In genomic region chr5:3635286-3635685, GRCm38 (mm10) we compare ENCODE assay signal across 24 mouse cellular contexts. TPM values are rescaled to one million over a fixed set of nuclear protein-coding genes. Genes with fewer than 3 reads are reported as not detected.
"Had no signal": no experiment of that assay in that cellular context is flagged by ENCODE, and none has a peak within 500 bp of the region (broad histone marks: within the 10 kb centered on the region; RNA-seq: fewer than 3 reads in every experiment).

No protein-coding gene starts in this region.

- H3K27me3 ChIP-seq: neural tube, embryonic 13.5 days; neural tube, embryonic 15.5 days; stomach, embryonic 15.5 days had no signal

- H3K9ac ChIP-seq: neural tube, embryonic 13.5 days; neural tube, embryonic 15.5 days; stomach, embryonic 15.5 days had no signal

- H3K4me3 ChIP-seq: neural tube, embryonic 13.5 days; neural tube, embryonic 15.5 days; stomach, embryonic 15.5 days had no signal

- H3K4me2 ChIP-seq: neural tube, embryonic 13.5 days; neural tube, embryonic 15.5 days; stomach, embryonic 15.5 days had no signal

- H3K9me3 ChIP-seq: neural tube, embryonic 13.5 days; neural tube, embryonic 15.5 days; stomach, embryonic 15.5 days had no signal

- DNase-seq: retina, postnatal 1 day; right cerebral cortex, adult 18-20 months; right cerebral cortex, postnatal 14 days; right cerebral cortex, postnatal 25 days; right cerebral cortex, postnatal 4 days; spleen, adult 18-20 months; thymus, adult 18-20 months; thymus, adult 2 months; thymus, postnatal 14 days; thymus, postnatal 25 days; thymus, postnatal 36 days; thymus, postnatal 4 days had no signal

- H3K4me1 ChIP-seq: neural tube, embryonic 13.5 days; neural tube, embryonic 15.5 days; stomach, embryonic 15.5 days had no signal

- H3K27ac ChIP-seq: neural tube, embryonic 13.5 days; neural tube, embryonic 15.5 days; stomach, embryonic 15.5 days; stomach, postnatal 0 days had no signal

RNA-seq across cellular contexts. Expression of gene Tmbim7, which starts 15.7 kb away (rescaled TPM):
- total RNA-seq: neutrophil, adult 5-6 weeks had no signal
- polyA plus RNA-seq: neural tube, embryonic 13.5 days; neural tube, embryonic 14.5 days; neural tube, embryonic 15.5 days; small intestine, adult 2 months; spleen, adult 2 months; stomach, embryonic 14.5 days; stomach, embryonic 15.5 days; stomach, embryonic 16.5 days; stomach, postnatal 0 days; thymus, adult 2 months; thymus, postnatal 0 days; urinary bladder, adult 2 months had no signal
